Mouse (Mus musculus) hindbrain, embryonic 13.5 days (tissue): ENCODE data around the gene Ano6. TPM values are rescaled to one million over a fixed set of nuclear protein-coding genes. Genes with fewer than 3 reads are reported as not detected.
A peak's percentile ranks its signal among the peaks of the same experiment; 100 is the strongest.

Experiments used
- ATAC-seq: fragments of 200-750 bp; cut with Nextera tagmentation; 2 replicates; pipeline ENCODE4 v1.8.0; 2017; ENCODE audit warnings: moderate TSS enrichment; ENCODE audit not compliant: low FRiP score
- H3K27ac ChIP-seq: fragments of 300-500 bp; sonication (generic); 2 replicates; pipeline ENCODE4 v1.5.1; 2015; ENCODE audit warnings: inconsistent platforms, mild to moderate bottlenecking, moderate library complexity
- H3K27me3 ChIP-seq: fragments of 300-500 bp; sonication (generic); 2 replicates; pipeline ENCODE4 v1.6.1; 2015; ENCODE audit warnings: mild to moderate bottlenecking, inconsistent platforms
- H3K36me3 ChIP-seq: fragments of 300-500 bp; sonication (generic); 2 replicates; pipeline ENCODE4 v1.6.1; 2015; ENCODE audit warnings: mild to moderate bottlenecking, inconsistent platforms
- H3K4me1 ChIP-seq: fragments of 300-500 bp; sonication (generic); replicated peaks from 2 replicates; pipeline ENCODE4 v1.6.1; 2015; ENCODE audit warnings: inconsistent platforms
- H3K4me2 ChIP-seq: fragments of 300-500 bp; sonication (generic); 2 replicates; pipeline ENCODE4 v1.6.1; 2015; ENCODE audit warnings: inconsistent platforms, mild to moderate bottlenecking, moderate library complexity
- H3K4me3 ChIP-seq: fragments of 300-500 bp; sonication (generic); 2 replicates; pipeline ENCODE4 v1.5.1; 2015; ENCODE audit warnings: mild to moderate bottlenecking, inconsistent platforms
- H3K9ac ChIP-seq: fragments of 300-500 bp; sonication (generic); 2 replicates; pipeline ENCODE4 v1.6.1; 2015; ENCODE audit warnings: mild to moderate bottlenecking, inconsistent platforms
- H3K9me3 ChIP-seq: fragments of 300-500 bp; sonication (generic); 2 replicates; pipeline ENCODE4 v1.6.1; 2016; ENCODE audit warnings: inconsistent platforms
- WGBS: fragments of 180-500 bp; shearing (Covaris S2); methylation state at CpG from one replicate; pipeline ENCODE4 v1.1.7; 2015; 5-methylcytosine and 5-hydroxymethylcytosine counted together
- polyA plus RNA-seq: library from polyadenylated mRNA; unstranded; fragments of >200 nt; fragmentation: Nextera tagmentation; extraction: Ambion mirVana; gene quantifications from 2 replicates; pipeline ENCODE4 v1.2.1, GENCODE M21; 2015

Ano6 gene
- polyA plus RNA-seq, 1 experiment from 2014 or later: 31.2 TPM

- no peak for ATAC-seq
- 65% methylated on average over 13 of the region's 13 CpGs for WGBS
- Histone ChIP-seq H3K27ac (no peak overlapping the region), H3K9ac (no peak overlapping the region), H3K4me1 (no peaks in the 10 kb centered on the region), H3K36me3 (no peaks in the 10 kb centered on the region), H3K9me3 (no peaks in the 10 kb centered on the region), H3K27me3 (no peaks in the 10 kb centered on the region), H3K4me3 (no peak overlapping the region), H3K4me2 (no peak overlapping the region)
Observed at GRCm38 (mm10) chr15:95772374-95772773, 18.3 kb upstream of the Ano6 start.

- H3K9ac ChIP-seq: no peak overlapping the region
- no peaks in the 10 kb centered on the region for H3K27me3 ChIP-seq
- WGBS: 61% methylated on average over 14 of the region's 14 CpGs
- H3K36me3 ChIP-seq: no peaks in the 10 kb centered on the region
- H3K4me2 ChIP-seq: no peak overlapping the region
- H3K4me1 ChIP-seq: no peaks in the 10 kb centered on the region
- H3K9me3 ChIP-seq: no peaks in the 10 kb centered on the region
- H3K27ac ChIP-seq: no peak overlapping the region
- H3K4me3 ChIP-seq: no peak overlapping the region
- no peak for ATAC-seq
Observed at GRCm38 (mm10) chr15:95772861-95773836, 17.5 kb upstream of the Ano6 start.

- ATAC-seq: no peak
- no peak overlapping the region for H3K4me2 ChIP-seq
- no peaks in the 10 kb centered on the region for H3K9me3 ChIP-seq
- no peaks in the 10 kb centered on the region for H3K4me1 ChIP-seq
- H3K27ac ChIP-seq: no peak overlapping the region
- no peaks in the 10 kb centered on the region for H3K27me3 ChIP-seq
- 81% methylated on average over 6 of the region's 6 CpGs for WGBS
- no peak overlapping the region for H3K9ac ChIP-seq
- H3K36me3 ChIP-seq: no peaks in the 10 kb centered on the region
- H3K4me3 ChIP-seq: no peak overlapping the region
Observed at GRCm38 (mm10) chr15:95774197-95774596, 16.4 kb upstream of the Ano6 start.

- no peak for ATAC-seq
- 94% methylated on average over 9 of the region's 9 CpGs for WGBS
Observed at GRCm38 (mm10) chr15:95774674-95775414, 15.8 kb upstream of the Ano6 start.

GRCm38 (mm10) chr15:95777743-95778142 lies 12.9 kb upstream of the Ano6 start:
- Histone ChIP-seq H3K36me3 (no peaks in the 10 kb centered on the region), H3K27ac (no peak overlapping the region), H3K9ac (no peak overlapping the region), H3K27me3 (no peaks in the 10 kb centered on the region), H3K4me3 (no peak overlapping the region), H3K4me2 (no peak overlapping the region), H3K4me1 (no peaks in the 10 kb centered on the region), H3K9me3 (no peaks in the 10 kb centered on the region)
- 98% methylated on average over 2 of the region's 2 CpGs for WGBS
- ATAC-seq: no peak

More at GRCm38 (mm10) chr15:95774674-95775414, 15.8 kb upstream of the Ano6 start:
- Histone ChIP-seq H3K9ac (no peak overlapping the region), H3K4me2 (no peak overlapping the region), H3K27me3 (no peaks in the 10 kb centered on the region), H3K27ac (no peak overlapping the region), H3K4me1 (no peaks in the 10 kb centered on the region), H3K36me3 (no peaks in the 10 kb centered on the region), H3K9me3 (no peaks in the 10 kb centered on the region), H3K4me3 (no peak overlapping the region)

- Histone ChIP-seq H3K4me2 (no peak overlapping the region), H3K4me3 (no peak overlapping the region), H3K27ac (no peak overlapping the region), H3K27me3 (no peaks in the 10 kb centered on the region), H3K4me1 (no peaks in the 10 kb centered on the region), H3K9ac (no peak overlapping the region), H3K36me3 (no peaks in the 10 kb centered on the region), H3K9me3 (no peaks in the 10 kb centered on the region)
- WGBS: 83% methylated on average over 4 of the region's 4 CpGs
- ATAC-seq: no peak
Observed at GRCm38 (mm10) chr15:95778710-95779109, 11.9 kb upstream of the Ano6 start.

GRCm38 (mm10) chr15:95786624-95787023 lies 4.0 kb upstream of the Ano6 start:
- no peak for ATAC-seq

GRCm38 (mm10) chr15:95787578-95787977 lies 3.1 kb upstream of the Ano6 start:
- WGBS: 58% methylated on average over 3 of the region's 3 CpGs
- H3K27ac ChIP-seq: no peak overlapping the region
- no peak for ATAC-seq
- no peak overlapping the region for H3K4me2 ChIP-seq
- H3K9me3 ChIP-seq: 0 out of 2 replicates have a peak, but pooled peaks cover 3% of the 10 kb centered on the region
- no peaks in the 10 kb centered on the region for H3K27me3 ChIP-seq
- H3K9ac ChIP-seq: no peak overlapping the region
- H3K4me3 ChIP-seq: no peak overlapping the region
- no peaks in the 10 kb centered on the region for H3K36me3 ChIP-seq
- H3K4me1 ChIP-seq: peaks cover 14% of the 10 kb centered on the region; the same call in 1 of the 2 replicates

More at GRCm38 (mm10) chr15:95786624-95787023, 4.0 kb upstream of the Ano6 start:
- Histone ChIP-seq H3K9ac (no peak overlapping the region), H3K9me3 (0 out of 2 replicates have a peak, but pooled peaks cover 3% of the 10 kb centered on the region), H3K4me3 (no peak overlapping the region), H3K27ac (no peak overlapping the region), H3K4me2 (no peak overlapping the region), H3K27me3 (no peaks in the 10 kb centered on the region), H3K36me3 (no peaks in the 10 kb centered on the region), H3K4me1 (peaks cover 6% of the 10 kb centered on the region; the same call in 1 of the 2 replicates)
- WGBS: 88% methylated on average over 4 of the region's 4 CpGs

- Histone ChIP-seq H3K27me3 (no peaks in the 10 kb centered on the region), H3K27ac (peak overlapping the region; percentile 82), H3K36me3 (no peaks in the 10 kb centered on the region), H3K4me1 (peaks cover 34% of the 10 kb centered on the region), H3K4me3 (peak overlapping the region; percentile 79), H3K4me2 (peak overlapping the region; percentile 79), H3K9ac (peak overlapping the region; percentile 92), H3K9me3 (no peaks in the 10 kb centered on the region)
- peak; percentile 64 for ATAC-seq
- 10% methylated on average over 32 of the region's 32 CpGs for WGBS
Observed at GRCm38 (mm10) chr15:95789562-95790528, 798 bp upstream of the Ano6 start.

GRCm38 (mm10) chr15:95791141-95791791 lies 623 bp downstream of the Ano6 start:
- 2% methylated on average over 32 of the region's 32 CpGs for WGBS
- Histone ChIP-seq H3K4me3 (peak overlapping the region; percentile 79), H3K27ac (peak overlapping the region; percentile 82), H3K36me3 (no peaks in the 10 kb centered on the region), H3K4me1 (peaks cover 40% of the 10 kb centered on the region), H3K4me2 (peak overlapping the region; percentile 79), H3K27me3 (no peaks in the 10 kb centered on the region), H3K9ac (peak overlapping the region; percentile 92), H3K9me3 (no peaks in the 10 kb centered on the region)
- peak; percentile 65 for ATAC-seq

- Histone ChIP-seq H3K9me3 (no peaks in the 10 kb centered on the region), H3K9ac (peak overlapping the region; percentile 92; the same call in 1 of the 2 replicates), H3K27me3 (no peaks in the 10 kb centered on the region), H3K27ac (no peak overlapping the region), H3K4me1 (peaks cover 40% of the 10 kb centered on the region), H3K4me2 (peak overlapping the region; percentile 79), H3K36me3 (no peaks in the 10 kb centered on the region), H3K4me3 (peak overlapping the region; percentile 79)
- 66% methylated on average over 5 of the region's 5 CpGs for WGBS
- no peak for ATAC-seq
Observed at GRCm38 (mm10) chr15:95791855-95792254, 1.2 kb downstream of the Ano6 start.
